Mouse (Mus musculus) limb, embryonic 12.5 days (tissue): ENCODE results near the gene Mkks. TPM values are rescaled to one million over a fixed set of nuclear protein-coding genes. Genes with fewer than 3 reads are reported as not detected.

Source experiments
- ATAC-seq: fragments of 200-750 bp; cut with Nextera tagmentation; 2 replicates; pipeline ENCODE4 v1.8.0; 2017; ENCODE audit warnings: low read depth, moderate TSS enrichment; ENCODE audit not compliant: insufficient number of reproducible peaks, insufficient read depth, low FRiP score, low TSS enrichment
- H3K27ac ChIP-seq: fragments of 300-500 bp; sonication (generic); 2 replicates; pipeline ENCODE4 v1.5.1; 2016; ENCODE audit warnings: mild to moderate bottlenecking, moderate library complexity
- H3K27me3 ChIP-seq: fragments of 300-500 bp; sonication (generic); 2 replicates; pipeline ENCODE4 v1.6.1; 2016; ENCODE audit warnings: mild to moderate bottlenecking, moderate library complexity
- H3K36me3 ChIP-seq: fragments of 300-500 bp; sonication (generic); 2 replicates; pipeline ENCODE4 v1.6.1; 2016; ENCODE audit warnings: mild to moderate bottlenecking, moderate library complexity
- H3K4me1 ChIP-seq: fragments of 300-500 bp; sonication (generic); replicated peaks from 2 replicates; pipeline ENCODE4 v1.6.1; 2016
- H3K4me2 ChIP-seq: fragments of 300-500 bp; sonication (generic); 2 replicates; pipeline ENCODE4 v1.6.1; 2016; ENCODE audit warnings: mild to moderate bottlenecking, moderate library complexity
- H3K4me3 ChIP-seq: fragments of 300-500 bp; sonication (generic); replicated peaks from 2 replicates; pipeline ENCODE4 v1.5.1; 2016; ENCODE audit warnings: mild to moderate bottlenecking
- H3K9ac ChIP-seq: fragments of 300-500 bp; sonication (generic); replicated peaks from 2 replicates; pipeline ENCODE4 v1.6.1; 2016; ENCODE audit warnings: mild to moderate bottlenecking, moderate library complexity
- H3K9me3 ChIP-seq: fragments of 300-500 bp; sonication (generic); 2 replicates; pipeline ENCODE4 v1.6.1; 2016; ENCODE audit warnings: mild to moderate bottlenecking, moderate library complexity
- WGBS: fragments of 180-500 bp; shearing (Covaris S2); methylation state at CpG from one replicate; pipeline ENCODE4 v1.1.7; 2016; 5-methylcytosine and 5-hydroxymethylcytosine counted together
- polyA plus RNA-seq: library from polyadenylated mRNA; unstranded; fragments of >200 nt; fragmentation: Nextera tagmentation; extraction: Ambion mirVana; gene quantifications from 2 replicates; pipeline ENCODE4 v1.2.1, GENCODE M21; 2016

Mkks gene
- polyA plus RNA-seq, 1 experiment from 2014 or later: 12.0 TPM

- 97% methylated on average over 1 of the region's 1 CpGs for WGBS
Measured at GRCm38 (mm10) chr2:136834715-136835075, 56.5 kb downstream of the Mkks start.

DNA sequence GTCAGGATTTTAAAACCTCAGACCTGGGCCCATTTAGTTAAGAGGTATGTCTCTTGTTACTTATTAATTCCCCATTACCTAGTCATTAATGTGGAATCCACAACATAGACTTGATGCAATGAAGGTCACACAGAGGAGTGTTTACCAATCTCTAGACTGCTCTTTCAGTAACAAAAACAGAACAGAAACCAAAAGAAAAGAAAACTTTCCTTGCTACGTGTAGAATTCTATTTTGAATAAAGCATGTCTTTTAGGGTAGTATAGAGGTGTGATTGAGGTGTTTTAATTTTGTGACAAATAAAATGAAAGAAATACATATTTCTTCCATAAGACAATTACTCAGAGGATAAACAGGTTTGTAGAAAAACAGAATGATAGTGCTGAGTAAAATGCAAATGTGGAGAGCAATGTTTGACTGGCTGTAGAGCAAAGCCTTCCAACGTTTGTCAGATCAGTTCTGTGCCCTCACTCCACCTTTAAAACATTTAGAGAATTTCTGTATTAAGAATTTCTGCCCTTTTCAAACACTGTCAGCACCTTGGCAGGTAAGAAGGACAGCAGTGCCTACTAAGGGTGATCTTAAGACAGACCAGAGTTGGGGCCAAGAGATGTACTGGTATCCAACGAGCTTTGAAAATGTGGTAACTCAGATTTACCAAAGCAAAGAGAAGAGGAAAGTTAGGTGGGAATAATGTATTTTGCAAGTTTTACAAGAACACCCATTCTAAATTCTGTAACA, 57.0 kb downstream of the Mkks start:
- Histone ChIP-seq H3K4me2 (no peak overlapping the region), H3K27me3 (no peaks in the 10 kb centered on the region), H3K9ac (no peak overlapping the region), H3K27ac (no peak overlapping the region), H3K9me3 (no peaks in the 10 kb centered on the region), H3K36me3 (no peaks in the 10 kb centered on the region), H3K4me1 (no peaks in the 10 kb centered on the region), H3K4me3 (no peak overlapping the region)
- WGBS: 80% methylated on average over 3 of the region's 3 CpGs
- ATAC-seq: no peak

More at GRCm38 (mm10) chr2:136834715-136835075, 56.5 kb downstream of the Mkks start:
- no peak for ATAC-seq
- H3K9me3 ChIP-seq: no peaks in the 10 kb centered on the region
- no peaks in the 10 kb centered on the region for H3K4me1 ChIP-seq
- H3K4me3 ChIP-seq: no peak overlapping the region
- H3K27me3 ChIP-seq: no peaks in the 10 kb centered on the region
- no peaks in the 10 kb centered on the region for H3K36me3 ChIP-seq
- no peak overlapping the region for H3K27ac ChIP-seq
- no peak overlapping the region for H3K9ac ChIP-seq
- no peak overlapping the region for H3K4me2 ChIP-seq

DNA sequence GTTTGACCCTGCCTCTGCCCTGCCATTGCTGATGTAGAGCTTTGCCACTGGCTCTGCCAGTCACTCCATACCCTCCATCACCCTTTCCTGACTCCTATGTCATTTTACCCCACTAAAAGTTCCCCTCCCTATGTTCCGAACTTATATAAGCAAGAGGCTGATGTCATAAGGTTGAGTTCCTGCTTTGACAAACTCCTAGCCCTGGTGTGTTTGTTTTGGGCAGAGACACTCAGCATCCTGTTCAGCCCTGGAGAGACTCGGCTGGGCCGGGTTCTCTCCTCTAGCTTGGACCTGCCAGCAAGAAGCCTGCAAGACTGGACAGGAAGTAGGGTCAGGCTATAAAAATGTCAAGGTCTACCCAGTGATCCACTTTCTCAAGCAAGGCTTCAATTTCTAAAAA, 58.3 kb downstream of the Mkks start:
- H3K27ac ChIP-seq: no peak overlapping the region
- H3K4me3 ChIP-seq: no peak overlapping the region
- 48% methylated on average over 3 of the region's 3 CpGs for WGBS
- no peaks in the 10 kb centered on the region for H3K36me3 ChIP-seq
- H3K27me3 ChIP-seq: no peaks in the 10 kb centered on the region
- ATAC-seq: no peak
- H3K4me1 ChIP-seq: no peaks in the 10 kb centered on the region
- no peaks in the 10 kb centered on the region for H3K9me3 ChIP-seq
- H3K9ac ChIP-seq: no peak overlapping the region
- H3K4me2 ChIP-seq: no peak overlapping the region

- H3K9ac ChIP-seq: no peak overlapping the region
- WGBS: 78% methylated on average over 4 of the region's 4 CpGs
- no peaks in the 10 kb centered on the region for H3K4me1 ChIP-seq
- no peaks in the 10 kb centered on the region for H3K9me3 ChIP-seq
- H3K27ac ChIP-seq: no peak overlapping the region
- H3K27me3 ChIP-seq: no peaks in the 10 kb centered on the region
- H3K4me3 ChIP-seq: no peak overlapping the region
- ATAC-seq: no peak
- H3K4me2 ChIP-seq: no peak overlapping the region
- no peaks in the 10 kb centered on the region for H3K36me3 ChIP-seq
Measured at GRCm38 (mm10) chr2:136827612-136828011, 63.6 kb downstream of the Mkks start.

Other genes starting within 250 kb of the Mkks start
- gene Snap25, start 177.9 kb downstream of the Mkks start, polyA plus RNA-seq: 0.31 and 0.47 TPM in 2 replicates
- gene AL731706.2, start 5.7 kb downstream of the Mkks start, polyA plus RNA-seq: 26.8 and 28.0 TPM in 2 replicates
- 8.8 and 9.0 TPM in 2 replicates for gene Slx4ip, start 171 bp downstream of the Mkks start, polyA plus RNA-seq
- 26.7 and 28.2 TPM in 2 replicates for gene AL731706.1, start within 50 bp of the Mkks start, polyA plus RNA-seq
- gene Jag1, start 225.3 kb upstream of the Mkks start, polyA plus RNA-seq: 23.3 and 26.5 TPM in 2 replicates